1 mouse cellular context compared by ENCODE assay signal in the genomic region with DNA sequence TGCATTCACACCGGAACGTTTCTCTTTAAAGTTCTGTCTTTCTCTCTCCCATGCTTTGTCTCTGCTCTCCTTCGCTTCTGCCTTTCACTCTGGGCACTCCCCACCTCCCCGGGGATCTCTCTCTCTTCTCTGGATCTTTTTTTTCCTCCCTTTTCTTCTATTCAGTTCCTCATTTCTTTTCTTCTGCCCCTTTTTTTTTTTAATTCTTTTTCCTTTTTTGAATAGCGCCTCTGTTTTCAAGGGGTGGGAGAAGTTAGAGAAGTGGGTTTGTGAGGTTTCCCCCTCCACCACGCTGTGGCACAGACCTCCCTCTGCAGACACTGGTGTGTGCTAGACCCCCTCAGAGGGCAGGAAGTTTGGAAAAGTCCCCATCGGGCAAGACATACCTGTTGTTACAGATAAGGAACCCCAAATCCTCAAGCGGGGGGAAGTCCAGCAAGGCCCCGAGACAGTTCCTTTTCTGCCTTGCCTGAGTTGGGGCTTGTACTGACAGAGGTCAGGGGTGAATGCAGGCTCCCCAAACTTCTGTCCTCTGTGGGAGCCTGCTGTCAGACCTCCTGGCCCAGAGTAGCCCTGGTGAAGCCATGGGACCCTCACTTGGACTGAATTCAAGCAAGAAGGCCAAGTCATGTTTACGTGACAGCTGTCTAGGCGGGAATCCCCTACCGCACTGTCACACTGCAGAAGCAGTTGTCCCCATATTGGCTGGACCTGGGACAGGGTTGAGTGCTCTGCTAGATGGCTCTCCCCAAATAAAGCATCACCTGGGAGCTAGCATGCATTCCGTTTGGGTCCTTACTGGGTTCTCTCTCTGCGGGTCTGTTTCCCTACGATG.
TF ChIP-seq lines count a peak whose summit lies in the region.

No protein-coding gene starts in this region.

TF ChIP-seq in CH12.LX, 34 proteins besides CTCF, POLR2A, EP300 and RAD21 (continued from another document):
- TF ChIP-seq SIN3A (IDR thresholded peaks at IDR 0.05; ENCODE audit: low read length) = peak; percentile 80
- TF ChIP-seq USF1 (IDR thresholded peaks at IDR 0.05; ENCODE audit: low read depth, low read length) = no peak
- no peak; the same call in 1 of the 2 replicates for TF ChIP-seq SMC3 (IDR thresholded peaks at IDR 0.05; ENCODE audit: low read depth, low read length)
- no peak for TF ChIP-seq ZC3H11A (IDR thresholded peaks at IDR 0.05; ENCODE audit: low read depth, low read length)
- TF ChIP-seq NRF1 (IDR thresholded peaks at IDR 0.05; ENCODE audit: low read depth, low read length) = 0 out of 2 replicates have a peak, but pooled peaks have one; percentile 14
- TF ChIP-seq ZKSCAN1 (IDR thresholded peaks at IDR 0.05; ENCODE audit: borderline replicate concordance, low read depth, low read length) = no peak
- no peak for TF ChIP-seq PAX5 (IDR thresholded peaks at IDR 0.05; ENCODE audit: low read length)
- no peak for TF ChIP-seq POLR2AphosphoS2 (IDR thresholded peaks at IDR 0.05; ENCODE audit: low read depth, low read length)
- TF ChIP-seq USF2 (conservative IDR thresholded peaks at IDR 0.05; ENCODE audit: low read depth, low read length) = no peak
- peak; percentile 47; the same call in 1 of the 2 replicates for TF ChIP-seq ZMIZ1 (IDR thresholded peaks at IDR 0.05; ENCODE audit: low read depth, low read length)
- TF ChIP-seq MAZ (IDR thresholded peaks at IDR 0.05; ENCODE audit: low read depth, low read length) = peak; percentile 40; the same call in 1 of the 2 replicates
- TF ChIP-seq ZNF384 (IDR thresholded peaks at IDR 0.05; ENCODE audit: low read depth, low read length) = peak; percentile 88
- no peak for TF ChIP-seq KAT2A (IDR thresholded peaks at IDR 0.05; ENCODE audit: insufficient replicate concordance, low read length)
- peak; percentile 87 for TF ChIP-seq CHD1 (IDR thresholded peaks at IDR 0.05; ENCODE audit: low read depth, low read length)
- peak; percentile 51; the same call in 1 of the 2 replicates for TF ChIP-seq MEF2A (IDR thresholded peaks at IDR 0.05; ENCODE audit: borderline replicate concordance, low read depth, low read length)
- peak; percentile 35; the same call in 1 of the 2 replicates for TF ChIP-seq TCF12 (IDR thresholded peaks at IDR 0.05; ENCODE audit: low read depth, low read length)
- TF ChIP-seq JUND (conservative IDR thresholded peaks at IDR 0.05; ENCODE audit: low read depth, low read length) = no peak
- no peak for TF ChIP-seq ELF1 (IDR thresholded peaks at IDR 0.05; ENCODE audit: low read depth, low read length)
- no peak for TF ChIP-seq TBP (conservative IDR thresholded peaks at IDR 0.05; ENCODE audit: low read depth, low read length)
- peak; percentile 45 for TF ChIP-seq CHD2 (IDR thresholded peaks at IDR 0.05; ENCODE audit: low read length)
- TF ChIP-seq GABPA (IDR thresholded peaks at IDR 0.05; ENCODE audit: insufficient replicate concordance, low read depth, low read length) = no peak
- peak; percentile 78 for TF ChIP-seq MXI1 (IDR thresholded peaks at IDR 0.05; ENCODE audit: low read depth, low read length)
- peak; percentile 38; the same call in 1 of the 2 replicates for TF ChIP-seq IRF4 (IDR thresholded peaks at IDR 0.05; ENCODE audit: low read depth, low read length)
- no peak; the same call in 1 of the 2 replicates for TF ChIP-seq MYC (IDR thresholded peaks at IDR 0.05; ENCODE audit: low read depth, low read length)
- no peak for TF ChIP-seq HCFC1 (IDR thresholded peaks at IDR 0.05; ENCODE audit: low read depth, low read length)
- peak; percentile 72 for TF ChIP-seq ETS1 (conservative IDR thresholded peaks at IDR 0.05; ENCODE audit: low read depth, low read length)
- TF ChIP-seq BHLHE40 (IDR thresholded peaks at IDR 0.05; ENCODE audit: low read depth, low read length) = peak; percentile 50
- TF ChIP-seq RCOR1 (conservative IDR thresholded peaks at IDR 0.05; ENCODE audit: low read depth, low read length) = no peak
- no peak for TF ChIP-seq E2F4 (IDR thresholded peaks at IDR 0.05; ENCODE audit: insufficient replicate concordance, low read depth, low read length)
- TF ChIP-seq MAX (IDR thresholded peaks at IDR 0.05; ENCODE audit: low read length) = no peak
- no peak for TF ChIP-seq UBTF (IDR thresholded peaks at IDR 0.05; ENCODE audit: low read depth, low read length)
- TF ChIP-seq NELFE (IDR thresholded peaks at IDR 0.05; ENCODE audit: low read depth, low read length) = no peak
